Mouse (Mus musculus): ENCODE data around the gene Krt13. TPM values are rescaled to one million over a fixed set of nuclear protein-coding genes. Genes with fewer than 3 reads are reported as not detected.

The Krt13 gene
- polyA plus RNA-seq, 2 experiments = 0.08 TPM; not detected in 1

DNA sequence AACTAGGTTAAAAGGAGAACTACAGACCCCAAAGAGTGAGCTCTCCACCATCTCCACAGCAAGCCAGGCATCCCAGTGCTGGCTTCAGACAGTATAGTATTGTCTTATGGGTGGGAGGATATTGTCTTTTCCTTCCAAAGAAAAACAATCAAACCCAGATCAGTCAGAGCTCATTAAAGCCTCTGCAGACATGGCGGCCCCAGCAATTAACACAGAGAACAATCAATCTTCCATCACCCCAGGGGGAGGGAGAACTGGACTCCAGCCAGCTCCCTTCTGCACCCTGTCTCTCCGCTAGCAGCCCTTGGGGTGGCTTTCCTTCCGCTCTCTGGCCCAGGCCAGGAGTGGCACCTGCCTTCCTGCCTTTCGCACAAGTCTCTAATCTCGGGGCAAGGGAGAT, 16.3 kb upstream of the Krt13 start:
- Histone ChIP-seq H3K9ac (replicated peaks) (no peak overlapping the region), H3K27ac (no peak overlapping the region), H3K4me2 (ENCODE audit: low read depth) (no peak overlapping the region), H3K4me3 (ENCODE audit: insufficient read depth in 1 of 2, low read depth in 2 of 2, low read length in 2 of 2) (no peak overlapping the region), H3K9me3 (ENCODE audit: control insufficient read depth, low read length) (no peaks in the 10 kb centered on the region), H3K4me1 (replicated peaks; ENCODE audit: control insufficient read depth in 2 of 2, insufficient read depth in 2 of 2, low read length in 1 of 2) (no peaks in the 10 kb centered on the region), H3K27me3 (ENCODE audit: control insufficient read depth, insufficient read depth, low read length) (no peaks in the 10 kb centered on the region), H3K36me3 (replicated peaks; ENCODE audit: control insufficient read depth, insufficient read depth, low read depth) (no peaks in the 10 kb centered on the region)
- 48% methylated on average over 5 of the region's 5 CpGs for WGBS (ENCODE audit: insufficient replicate concordance)
- ATAC-seq (ENCODE audit: insufficient read depth) (no peak), DNase-seq (ENCODE audit: low read depth in 3 of 3, low spot score in 3 of 3) (no peak)
- TF ChIP-seq EP300 (IDR thresholded peaks at IDR 0.05; ENCODE audit: low read depth) = no peak
- no peak for TF ChIP-seq CTCF (IDR thresholded peaks at IDR 0.05; ENCODE audit: low read depth)

GRCm38 (mm10) chr11:100136559-100136958, 15.2 kb upstream of the Krt13 start:
- no peaks in the 10 kb centered on the region for H3K9me3 ChIP-seq (ENCODE audit: control insufficient read depth, low read length)
- H3K4me3 ChIP-seq (ENCODE audit: insufficient read depth in 1 of 2, low read depth in 2 of 2, low read length in 2 of 2) = no peak overlapping the region
- DNase-seq (ENCODE audit: low read depth in 3 of 3, low spot score in 3 of 3) (no peak), ATAC-seq (ENCODE audit: insufficient read depth) (no peak)
- no peaks in the 10 kb centered on the region for H3K27me3 ChIP-seq (ENCODE audit: control insufficient read depth, insufficient read depth, low read length)
- H3K27ac ChIP-seq = no peak overlapping the region
- WGBS (ENCODE audit: insufficient replicate concordance) = 13% methylated on average over 5 of the region's 5 CpGs
- H3K36me3 ChIP-seq (replicated peaks; ENCODE audit: control insufficient read depth, insufficient read depth, low read depth) = no peaks in the 10 kb centered on the region
- H3K4me2 ChIP-seq (ENCODE audit: low read depth) = no peak overlapping the region
- no peaks in the 10 kb centered on the region for H3K4me1 ChIP-seq (replicated peaks; ENCODE audit: control insufficient read depth in 2 of 2, insufficient read depth in 2 of 2, low read length in 1 of 2)
- no peak for TF ChIP-seq EP300 (IDR thresholded peaks at IDR 0.05; ENCODE audit: low read depth)
- no peak for TF ChIP-seq CTCF (IDR thresholded peaks at IDR 0.05; ENCODE audit: low read depth)
- H3K9ac ChIP-seq (replicated peaks) = no peak overlapping the region

DNA sequence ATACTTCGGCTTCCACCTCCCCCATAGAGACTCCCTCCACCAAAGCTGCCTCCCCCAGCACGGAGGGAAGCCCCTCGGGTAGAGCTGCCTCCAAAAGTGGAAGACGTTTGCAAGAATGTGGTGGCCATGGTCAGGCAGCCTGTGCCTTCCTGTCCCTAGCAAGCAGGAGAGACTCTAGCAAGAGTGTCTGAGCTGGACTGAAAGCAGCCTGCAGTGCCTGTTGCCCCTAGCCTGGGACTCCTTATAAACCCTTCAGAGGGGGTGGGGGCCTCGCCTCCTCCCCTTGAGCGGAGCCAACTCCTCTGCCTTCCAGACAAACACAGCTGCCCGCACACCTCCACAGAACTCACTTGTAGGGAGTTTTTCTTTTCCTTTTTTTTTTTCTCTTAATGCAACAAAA, 14.4 kb upstream of the Krt13 start, which contains the start of gene Krt15:
Krt15 (minus strand) TSS at position 198 of the 400 bp plus-strand sequence.
- ATAC-seq (ENCODE audit: insufficient read depth) (no peak), DNase-seq (ENCODE audit: low read depth in 3 of 3, low spot score in 3 of 3) (no peak)
- TF ChIP-seq EP300 (IDR thresholded peaks at IDR 0.05; ENCODE audit: low read depth) (no peak), CTCF (IDR thresholded peaks at IDR 0.05; ENCODE audit: low read depth) (no peak)
- no peak within 1 kb of the TSS for H3K27ac ChIP-seq
- no peak within 1 kb of the TSS for H3K4me2 ChIP-seq (ENCODE audit: low read depth)
- H3K9ac ChIP-seq (replicated peaks) = no peak within 1 kb of the TSS
- no peak within 1 kb of the TSS for H3K4me3 ChIP-seq (ENCODE audit: insufficient read depth in 1 of 2, low read depth in 2 of 2, low read length in 2 of 2)
- H3K4me1 ChIP-seq (replicated peaks; ENCODE audit: control insufficient read depth in 2 of 2, insufficient read depth in 2 of 2, low read length in 1 of 2) = no peaks in the 10 kb centered on the region
- no peaks in the 10 kb centered on the region for H3K9me3 ChIP-seq (ENCODE audit: control insufficient read depth, low read length)
- no peaks in the 10 kb centered on the region for H3K36me3 ChIP-seq (replicated peaks; ENCODE audit: control insufficient read depth, insufficient read depth, low read depth)
- 55% methylated on average over 7 of the region's 7 CpGs for WGBS (ENCODE audit: insufficient replicate concordance)
- no peaks in the 10 kb centered on the region for H3K27me3 ChIP-seq (ENCODE audit: control insufficient read depth, insufficient read depth, low read length)

DNA sequence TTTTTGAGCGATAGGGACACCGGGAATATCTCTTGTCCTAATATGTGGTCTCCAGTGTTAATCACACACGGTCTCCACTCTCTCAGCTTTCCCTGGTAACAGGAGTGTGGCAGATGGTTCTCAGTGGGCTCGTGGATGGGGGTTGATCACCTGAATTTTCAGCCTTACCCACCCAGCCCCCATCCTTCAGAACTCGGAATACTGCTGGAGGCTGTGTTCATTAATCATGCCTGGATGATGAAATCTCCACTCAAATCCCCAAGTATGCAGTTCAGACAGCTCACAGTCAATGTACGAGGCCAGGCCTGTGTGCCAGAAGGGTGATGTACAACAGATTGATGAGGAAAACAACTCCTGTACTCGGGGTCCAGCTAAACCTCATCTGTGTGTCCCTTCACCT, 3.5 kb upstream of the Krt13 start:
- DNase-seq (ENCODE audit: low read depth in 3 of 3, low spot score in 3 of 3) (no peak), ATAC-seq (ENCODE audit: insufficient read depth) (no peak)
- Histone ChIP-seq H3K4me1 (replicated peaks; ENCODE audit: control insufficient read depth in 2 of 2, insufficient read depth in 2 of 2, low read length in 1 of 2) (no peaks in the 10 kb centered on the region), H3K4me3 (ENCODE audit: insufficient read depth in 1 of 2, low read depth in 2 of 2, low read length in 2 of 2) (no peak overlapping the region), H3K27ac (no peak overlapping the region), H3K9ac (replicated peaks) (no peak overlapping the region), H3K4me2 (ENCODE audit: low read depth) (no peak overlapping the region), H3K9me3 (ENCODE audit: control insufficient read depth, low read length) (no peaks in the 10 kb centered on the region), H3K27me3 (ENCODE audit: control insufficient read depth, insufficient read depth, low read length) (no peaks in the 10 kb centered on the region), H3K36me3 (replicated peaks; ENCODE audit: control insufficient read depth, insufficient read depth, low read depth) (no peaks in the 10 kb centered on the region)
- 60% methylated on average over 7 of the region's 7 CpGs for WGBS (ENCODE audit: insufficient replicate concordance)
- TF ChIP-seq EP300 (IDR thresholded peaks at IDR 0.05; ENCODE audit: low read depth) (no peak), CTCF (IDR thresholded peaks at IDR 0.05; ENCODE audit: low read depth) (no peak)

DNA sequence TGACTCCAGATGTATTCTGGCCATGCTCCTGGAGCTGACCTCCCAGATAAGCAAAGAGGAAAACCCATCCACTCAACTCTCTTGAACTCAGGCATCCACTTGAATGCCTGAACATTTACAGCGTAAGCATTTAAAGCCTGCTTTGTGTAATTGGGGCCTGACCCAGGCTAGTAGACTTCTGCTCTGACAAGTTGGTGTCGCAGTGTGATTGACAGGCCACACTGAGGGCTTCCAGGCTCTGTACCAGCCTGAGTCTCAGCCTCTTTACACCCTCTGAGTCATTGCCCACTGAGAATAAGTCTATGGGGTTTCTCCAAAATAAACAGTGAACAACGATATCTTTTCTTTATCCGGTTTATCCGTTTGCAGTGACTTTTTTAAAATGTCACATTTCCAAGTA, 1.0 kb downstream of the Krt13 start:
- Histone ChIP-seq H3K27me3 (ENCODE audit: control insufficient read depth, insufficient read depth, low read length) (no peaks in the 10 kb centered on the region), H3K4me1 (replicated peaks; ENCODE audit: control insufficient read depth in 2 of 2, insufficient read depth in 2 of 2, low read length in 1 of 2) (no peaks in the 10 kb centered on the region), H3K4me3 (ENCODE audit: insufficient read depth in 1 of 2, low read depth in 2 of 2, low read length in 2 of 2) (no peak overlapping the region), H3K36me3 (replicated peaks; ENCODE audit: control insufficient read depth, insufficient read depth, low read depth) (no peaks in the 10 kb centered on the region), H3K9ac (replicated peaks) (no peak overlapping the region), H3K4me2 (ENCODE audit: low read depth) (no peak overlapping the region), H3K9me3 (ENCODE audit: control insufficient read depth, low read length) (no peaks in the 10 kb centered on the region), H3K27ac (no peak overlapping the region)
- TF ChIP-seq EP300 (IDR thresholded peaks at IDR 0.05; ENCODE audit: low read depth) (no peak), CTCF (IDR thresholded peaks at IDR 0.05; ENCODE audit: low read depth) (no peak)
- WGBS (ENCODE audit: insufficient replicate concordance) = 77% methylated on average over 5 of the region's 5 CpGs
- no peak for ATAC-seq (ENCODE audit: insufficient read depth)
- no peak for DNase-seq (ENCODE audit: low read depth in 3 of 3, low spot score in 3 of 3)

GRCm38 (mm10) chr11:100113742-100114029, 7.7 kb downstream of the Krt13 start:
- H3K9me3 ChIP-seq (ENCODE audit: control insufficient read depth, low read length) = no peaks in the 10 kb centered on the region
- H3K4me1 ChIP-seq (replicated peaks; ENCODE audit: control insufficient read depth in 2 of 2, insufficient read depth in 2 of 2, low read length in 1 of 2) = no peaks in the 10 kb centered on the region
- H3K27me3 ChIP-seq (ENCODE audit: control insufficient read depth, insufficient read depth, low read length) = no peaks in the 10 kb centered on the region
- H3K9ac ChIP-seq (replicated peaks) = no peak overlapping the region
- no peak overlapping the region for H3K4me2 ChIP-seq (ENCODE audit: low read depth)
- ATAC-seq (ENCODE audit: insufficient read depth) (no peak), DNase-seq (ENCODE audit: low read depth in 3 of 3, low spot score in 3 of 3) (no peak)
- TF ChIP-seq CTCF (IDR thresholded peaks at IDR 0.05; ENCODE audit: low read depth) (no peak), EP300 (IDR thresholded peaks at IDR 0.05; ENCODE audit: low read depth) (no peak)
- no peaks in the 10 kb centered on the region for H3K36me3 ChIP-seq (replicated peaks; ENCODE audit: control insufficient read depth, insufficient read depth, low read depth)
- H3K4me3 ChIP-seq (ENCODE audit: insufficient read depth in 1 of 2, low read depth in 2 of 2, low read length in 2 of 2) = no peak overlapping the region
- 76% methylated on average over 2 of the region's 2 CpGs for WGBS (ENCODE audit: insufficient replicate concordance)
- H3K27ac ChIP-seq = no peak overlapping the region

Data from liver, embryonic 14.5 days (tissue).